Mouse (Mus musculus): ENCODE results near the gene Neb.

DNA sequence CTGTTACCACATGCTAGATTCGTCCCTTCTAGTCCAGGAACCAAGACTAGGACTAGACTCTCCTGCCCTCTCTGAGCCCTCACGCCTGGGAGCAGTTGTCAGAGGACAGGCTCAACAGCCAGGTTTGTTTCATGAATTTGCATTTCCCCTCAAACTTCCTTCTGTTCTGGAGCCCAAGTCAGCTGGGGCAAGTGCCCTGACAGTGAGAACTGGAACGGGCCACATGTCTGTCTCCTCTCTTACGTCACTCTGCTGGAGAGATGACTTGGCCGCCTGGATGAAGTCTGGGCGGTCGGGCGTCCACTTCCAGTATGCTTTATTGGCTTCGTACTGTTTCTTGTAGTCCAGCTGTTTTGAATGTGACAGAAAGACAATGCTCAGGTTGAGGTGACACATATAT, 200.5 kb downstream of the Neb start:
- no peak for TF ChIP-seq MYOG (IDR thresholded peaks at IDR 0.05; ENCODE audit: control insufficient read depth, extremely low read depth, insufficient read length)
- no peak for TF ChIP-seq MYOD1 (IDR thresholded peaks at IDR 0.05; ENCODE audit: control insufficient read depth, insufficient read length, low read depth)
- TF ChIP-seq CTCF (IDR thresholded peaks at IDR 0.05; ENCODE audit: control insufficient read depth, insufficient read depth, insufficient read length) = no peak
- TF ChIP-seq CEBPB (IDR thresholded peaks at IDR 0.05; ENCODE audit: low read depth) = no peak
- no peak for TF ChIP-seq MAX (IDR thresholded peaks at IDR 0.05)
- no peak for TF ChIP-seq USF1 (IDR thresholded peaks at IDR 0.05; ENCODE audit: low read depth)
